Mouse (Mus musculus): Measurements from ENCODE around the gene Egln2. TPM values are rescaled to one million over a fixed set of nuclear protein-coding genes. Genes with fewer than 3 reads are reported as not detected.

Egln2 gene
- polyA plus RNA-seq (2012; rRNA removed) (22.2 and 23.3 TPM in 2 replicates), polyA plus RNA-seq (2014; fragmentation: Nextera tagmentation; extraction: Ambion mirVana) (11.7 and 13.8 TPM in 2 replicates)

- Histone ChIP-seq H3K9ac (replicated peaks) (peak within 1 kb of the TSS; percentile 74), H3K4me1 (replicated peaks; ENCODE audit: control insufficient read depth in 2 of 2, insufficient read depth in 2 of 2, low read length in 1 of 2) (peaks cover 0 to 12% of the 10 kb centered on the region in 2 experiments; a peak in 3 of 4 replicates), H3K4me2 (ENCODE audit: low read depth) (peak within 1 kb of the TSS; percentile 78), H3K36me3 (replicated peaks; ENCODE audit: control insufficient read depth, insufficient read depth, low read depth) (no peaks in the 10 kb centered on the region), H3K9me3 (ENCODE audit: control insufficient read depth, low read length) (no peaks in the 10 kb centered on the region), H3K27ac (peak within 1 kb of the TSS; percentile 66), H3K27me3 (ENCODE audit: control insufficient read depth, insufficient read depth, low read length) (no peaks in the 10 kb centered on the region), H3K4me3 (ENCODE audit: insufficient read depth in 1 of 2, low read depth in 2 of 2, low read length in 2 of 2) (peak within 1 kb of the TSS; percentile 77 to 84)
- under 1% methylated on average over 61 of the region's 61 CpGs for WGBS (ENCODE audit: insufficient replicate concordance)
- peak; percentile 85 for ATAC-seq (ENCODE audit: insufficient read depth)
- peak; percentile 85 to 88 (median 87) for DNase-seq (ENCODE audit: low read depth in 3 of 3, low spot score in 3 of 3)
- TF ChIP-seq EP300 (IDR thresholded peaks at IDR 0.05; ENCODE audit: low read depth) (no peak), CTCF (IDR thresholded peaks at IDR 0.05; ENCODE audit: low read depth) (no peak)
Observed at GRCm38 (mm10) chr7:27166614-27167474, at the start of gene Egln2. TSS of gene Egln2 (minus strand) at chr7:27166802.

DNA sequence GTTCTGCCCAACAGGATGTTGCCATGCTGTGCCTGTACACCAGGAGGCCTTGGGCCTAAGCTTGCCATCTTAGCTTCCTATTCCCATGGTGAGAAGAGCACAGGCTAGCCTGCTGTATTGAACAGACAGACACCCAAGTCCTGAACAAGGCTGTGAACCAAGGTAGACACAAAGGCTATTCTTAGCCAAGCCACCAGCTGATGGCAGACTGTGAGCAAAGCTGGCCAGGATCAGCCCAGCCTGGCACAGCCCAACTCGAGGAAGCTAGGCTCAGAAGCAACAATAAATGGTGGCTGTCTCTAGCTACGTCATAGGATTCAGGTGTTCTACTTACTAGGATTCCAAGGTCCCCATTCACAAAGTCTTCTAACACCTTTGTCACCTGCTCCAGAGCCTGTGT lies 46.0 kb upstream of the Egln2 start:
- no peak overlapping the region for H3K9ac ChIP-seq (replicated peaks)
- ATAC-seq (ENCODE audit: insufficient read depth) (no peak), DNase-seq (ENCODE audit: low read depth in 3 of 3, low spot score in 3 of 3) (no peak)
- H3K4me3 ChIP-seq (ENCODE audit: insufficient read depth in 1 of 2, low read depth in 2 of 2, low read length in 2 of 2): no peak overlapping the region
- no peak overlapping the region for H3K4me2 ChIP-seq (ENCODE audit: low read depth)
- TF ChIP-seq EP300 (IDR thresholded peaks at IDR 0.05; ENCODE audit: low read depth) (no peak), CTCF (IDR thresholded peaks at IDR 0.05; ENCODE audit: low read depth) (no peak)
- H3K27me3 ChIP-seq (ENCODE audit: control insufficient read depth, insufficient read depth, low read length): no peaks in the 10 kb centered on the region
- WGBS (ENCODE audit: insufficient replicate concordance): 77% methylated on average over 2 of the region's 2 CpGs
- no peak overlapping the region for H3K27ac ChIP-seq
- H3K9me3 ChIP-seq (ENCODE audit: control insufficient read depth, low read length): no peaks in the 10 kb centered on the region
- no peaks in the 10 kb centered on the region for H3K4me1 ChIP-seq (replicated peaks; ENCODE audit: control insufficient read depth in 2 of 2, insufficient read depth in 2 of 2, low read length in 1 of 2)
- peaks cover 2% of the 10 kb centered on the region for H3K36me3 ChIP-seq (replicated peaks; ENCODE audit: control insufficient read depth, insufficient read depth, low read depth)

DNA sequence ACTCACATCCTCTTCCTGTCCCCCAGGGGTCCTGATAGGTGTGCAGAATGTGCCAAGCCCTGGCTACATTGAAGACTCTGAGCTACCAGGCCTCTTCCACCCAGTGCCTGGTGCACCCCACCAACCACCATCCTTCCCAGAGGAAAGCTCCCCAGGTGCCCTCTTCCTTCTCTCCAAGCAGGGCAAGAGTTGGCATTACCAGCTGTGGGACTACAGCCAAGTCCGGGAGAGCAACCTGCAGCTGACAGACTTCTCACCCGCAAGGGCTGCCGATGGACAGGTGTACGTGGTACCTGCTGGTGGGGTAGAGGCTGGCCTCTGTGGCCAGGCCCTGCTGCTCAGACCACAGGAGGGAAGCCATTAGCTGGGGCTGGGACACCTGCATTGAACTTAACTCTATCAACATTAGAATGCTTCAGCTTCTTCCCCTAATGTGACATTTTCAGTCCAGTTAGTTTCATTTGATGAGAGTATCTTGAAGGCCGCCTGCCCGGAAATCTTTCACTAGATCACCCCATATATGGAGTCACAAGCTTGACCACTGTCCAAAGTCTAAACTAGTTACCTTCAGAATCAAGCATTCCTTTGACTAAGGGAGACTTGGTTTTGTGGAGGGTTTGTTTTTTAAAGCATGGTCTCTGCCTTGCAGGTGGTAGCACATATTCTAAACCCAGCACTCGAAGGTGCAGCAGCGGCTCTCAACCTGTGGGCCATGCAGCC lies 37.3 kb upstream of the Egln2 start:
- Histone ChIP-seq H3K9me3 (ENCODE audit: control insufficient read depth, low read length) (no peaks in the 10 kb centered on the region), H3K36me3 (replicated peaks; ENCODE audit: control insufficient read depth, insufficient read depth, low read depth) (no peaks in the 10 kb centered on the region), H3K4me3 (ENCODE audit: insufficient read depth in 1 of 2, low read depth in 2 of 2, low read length in 2 of 2) (no peak overlapping the region), H3K4me1 (replicated peaks; ENCODE audit: control insufficient read depth in 2 of 2, insufficient read depth in 2 of 2, low read length in 1 of 2) (no peaks in the 10 kb centered on the region), H3K4me2 (ENCODE audit: low read depth) (no peak overlapping the region), H3K27ac (no peak overlapping the region), H3K9ac (replicated peaks) (no peak overlapping the region), H3K27me3 (ENCODE audit: control insufficient read depth, insufficient read depth, low read length) (no peaks in the 10 kb centered on the region)
- DNase-seq (ENCODE audit: low read depth in 3 of 3, low spot score in 3 of 3) (no peak), ATAC-seq (ENCODE audit: insufficient read depth) (no peak)
- TF ChIP-seq EP300 (IDR thresholded peaks at IDR 0.05; ENCODE audit: low read depth) (no peak), CTCF (IDR thresholded peaks at IDR 0.05; ENCODE audit: low read depth) (no peak)
- WGBS (ENCODE audit: insufficient replicate concordance): 79% methylated on average over 8 of the region's 8 CpGs

DNA sequence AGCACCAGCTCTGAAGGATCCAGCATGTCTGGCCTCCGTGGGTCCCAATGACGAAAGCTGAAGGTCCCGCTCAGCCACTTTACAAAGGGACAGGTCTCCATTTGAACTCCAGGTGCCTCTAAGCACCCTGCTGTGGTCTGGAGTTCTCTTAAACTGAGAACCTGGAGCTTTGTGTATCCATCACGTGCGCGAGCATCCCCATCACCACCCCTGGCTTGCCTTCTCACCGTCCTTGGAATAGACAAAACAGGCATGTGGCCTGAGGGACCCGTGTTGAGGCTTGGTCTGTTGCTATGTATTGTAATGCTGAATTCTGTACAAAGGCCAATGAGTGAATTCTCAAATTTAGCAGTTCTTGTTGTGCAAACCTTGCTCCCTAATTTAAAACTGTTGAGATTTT lies 32.2 kb upstream of the Egln2 start:
- ATAC-seq (ENCODE audit: insufficient read depth) (no peak), DNase-seq (ENCODE audit: low read depth in 3 of 3, low spot score in 3 of 3) (no peak)
- H3K36me3 ChIP-seq (replicated peaks; ENCODE audit: control insufficient read depth, insufficient read depth, low read depth): peaks cover 2% of the 10 kb centered on the region
- no peaks in the 10 kb centered on the region for H3K9me3 ChIP-seq (ENCODE audit: control insufficient read depth, low read length)
- no peak overlapping the region for H3K4me2 ChIP-seq (ENCODE audit: low read depth)
- no peak overlapping the region for H3K4me3 ChIP-seq (ENCODE audit: insufficient read depth in 1 of 2, low read depth in 2 of 2, low read length in 2 of 2)
- TF ChIP-seq CTCF (IDR thresholded peaks at IDR 0.05; ENCODE audit: low read depth) (no peak), EP300 (IDR thresholded peaks at IDR 0.05; ENCODE audit: low read depth) (no peak)
- WGBS (ENCODE audit: insufficient replicate concordance): 85% methylated on average over 8 of the region's 8 CpGs
- no peak overlapping the region for H3K9ac ChIP-seq (replicated peaks)
- no peaks in the 10 kb centered on the region for H3K27me3 ChIP-seq (ENCODE audit: control insufficient read depth, insufficient read depth, low read length)
- no peak overlapping the region for H3K27ac ChIP-seq
- H3K4me1 ChIP-seq (replicated peaks; ENCODE audit: control insufficient read depth in 2 of 2, insufficient read depth in 2 of 2, low read length in 1 of 2): peaks cover 11 to 16% of the 10 kb centered on the region in 2 experiments

DNA sequence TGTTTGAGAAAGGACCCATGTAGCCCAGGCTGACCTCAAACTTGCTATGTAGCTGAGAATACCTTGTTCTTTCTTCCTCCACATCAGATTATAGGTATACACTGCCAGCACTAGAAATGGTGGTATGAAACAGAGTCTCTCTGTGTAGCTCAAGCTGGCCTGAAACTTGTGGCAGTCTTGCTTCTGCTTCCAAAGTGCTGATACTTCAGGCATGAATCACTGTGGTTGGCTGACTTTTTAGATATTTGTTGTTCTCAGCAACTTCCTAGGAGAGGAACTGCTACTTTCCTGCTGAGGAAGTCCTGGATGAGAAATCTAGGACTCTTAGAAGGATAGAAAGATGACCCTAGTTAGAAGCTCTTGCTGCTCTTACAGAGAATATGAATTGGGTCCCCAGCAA lies 31.8 kb upstream of the Egln2 start:
- no peak for TF ChIP-seq CTCF (IDR thresholded peaks at IDR 0.05; ENCODE audit: low read depth)
- no peak for TF ChIP-seq EP300 (IDR thresholded peaks at IDR 0.05; ENCODE audit: low read depth)
- no peak for ATAC-seq (ENCODE audit: insufficient read depth)

More for the DNA sequence above, 31.8 kb upstream of the Egln2 start:
- no peak overlapping the region for H3K4me2 ChIP-seq (ENCODE audit: low read depth)
- H3K4me3 ChIP-seq (ENCODE audit: insufficient read depth in 1 of 2, low read depth in 2 of 2, low read length in 2 of 2): no peak overlapping the region
- H3K27ac ChIP-seq: no peak overlapping the region
- no peak for DNase-seq (ENCODE audit: low read depth in 3 of 3, low spot score in 3 of 3)
- peaks cover 6% of the 10 kb centered on the region for H3K36me3 ChIP-seq (replicated peaks; ENCODE audit: control insufficient read depth, insufficient read depth, low read depth)
- H3K4me1 ChIP-seq (replicated peaks; ENCODE audit: control insufficient read depth in 2 of 2, insufficient read depth in 2 of 2, low read length in 1 of 2): peaks cover 11 to 16% of the 10 kb centered on the region in 2 experiments
- no peak overlapping the region for H3K9ac ChIP-seq (replicated peaks)
- no peaks in the 10 kb centered on the region for H3K27me3 ChIP-seq (ENCODE audit: control insufficient read depth, insufficient read depth, low read length)
- no peaks in the 10 kb centered on the region for H3K9me3 ChIP-seq (ENCODE audit: control insufficient read depth, low read length)
